Mouse (Mus musculus) embryonic fibroblast, embryonic 13.5 days (primary cell): ENCODE measurements at regions not wholly inside any gene's neighbourhood (a gene's known extent, or its start where the extent isn't known, plus 50 kb on each side); places are given as distances from the start of the nearest gene placed in this dataset.

Source experiments
- H3K27ac ChIP-seq: 2 replicates; pipeline ENCODE4 v1.5.1; 2012; ENCODE audit warnings: low read length, control low read depth, inconsistent platforms; ENCODE audit not compliant: insufficient read depth
- H3K4me1 ChIP-seq: 2 replicates; pipeline ENCODE4 v1.6.1; 2011; ENCODE audit warnings: low read length; ENCODE audit not compliant: control insufficient read depth, insufficient read depth
- H3K4me3 ChIP-seq: 2 replicates; pipeline ENCODE4 v1.5.1; 2011; ENCODE audit warnings: mild to moderate bottlenecking, control low read depth, low read length; ENCODE audit not compliant: insufficient read depth
- CTCF ChIP-seq: IDR thresholded peaks from 2 replicates; pipeline ENCODE4 v1.5.1; 2011; ENCODE audit warnings: mild to moderate bottlenecking, control low read depth, low read length, moderate library complexity, borderline replicate concordance; ENCODE audit not compliant: insufficient read depth
- POLR2A ChIP-seq: IDR thresholded peaks from 2 replicates; pipeline ENCODE4 v1.6.1; 2011; ENCODE audit warnings: low read depth, mild to moderate bottlenecking, control low read depth, low read length, moderate library complexity

GRCm38 (mm10) chr1:64220040-64220439 is 98.0 kb upstream of the Klf7 start:
- Histone ChIP-seq H3K4me1 (no peaks in the 10 kb centered on the region; the same call in 1 of the 2 replicates), H3K27ac (no peak overlapping the region), H3K4me3 (no peak overlapping the region)
- TF ChIP-seq CTCF = no peak
- no peak for TF ChIP-seq POLR2A

DNA sequence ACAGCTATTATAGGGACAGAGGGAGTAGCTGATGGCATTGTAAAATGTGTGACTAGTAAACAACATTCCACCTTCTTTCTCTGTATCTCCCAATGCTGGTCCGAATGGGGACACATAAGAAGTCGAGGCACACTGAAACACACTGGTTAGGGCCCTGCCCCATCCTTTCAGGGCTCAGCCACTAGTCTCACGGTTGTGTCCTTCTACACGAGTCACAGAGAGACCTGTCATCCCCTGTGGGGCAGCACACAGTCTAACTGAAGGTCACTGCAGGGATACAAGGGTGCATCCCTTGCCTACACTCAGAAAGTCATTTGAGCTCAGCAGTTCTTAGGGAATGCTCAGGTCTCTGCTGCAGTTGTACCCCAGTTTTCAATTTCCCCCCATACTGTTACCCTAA is 93.6 kb upstream of the Klf7 start:
- no peak overlapping the region for H3K4me3 ChIP-seq
- TF ChIP-seq CTCF (no peak), POLR2A (no peak)
- H3K4me1 ChIP-seq = no peaks in the 10 kb centered on the region
- H3K27ac ChIP-seq = no peak overlapping the region

DNA sequence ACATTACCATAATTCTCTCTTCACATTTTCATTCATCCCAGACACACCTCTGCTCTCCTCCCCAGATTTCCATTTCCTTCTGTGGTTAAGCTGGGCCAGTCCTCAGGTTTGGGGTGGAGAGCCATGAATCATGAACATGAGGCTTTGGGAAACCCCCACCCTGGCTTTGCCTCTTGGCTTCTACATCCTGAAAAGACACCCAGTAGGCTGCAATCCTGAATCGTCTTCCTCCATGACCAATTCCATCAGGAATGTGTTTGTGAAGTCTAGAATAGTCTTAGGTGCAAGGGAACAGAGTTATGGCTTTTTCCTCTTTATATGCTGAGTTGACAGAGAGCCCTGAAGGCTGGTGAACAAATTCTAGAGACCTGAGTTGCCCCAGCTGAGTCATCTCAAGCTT is 87.0 kb upstream of the Klf7 start:
- no peak for TF ChIP-seq CTCF
- no peak for TF ChIP-seq POLR2A
- peaks cover 6% of the 10 kb centered on the region for H3K4me1 ChIP-seq
- H3K4me3 ChIP-seq = no peak overlapping the region
- H3K27ac ChIP-seq = peak overlapping the region; percentile 72

- Histone ChIP-seq H3K4me3 (no peak overlapping the region), H3K27ac (no peak overlapping the region), H3K4me1 (0 out of 2 replicates have a peak, but pooled peaks cover 2% of the 10 kb centered on the region)
- TF ChIP-seq CTCF (no peak), POLR2A (no peak)
These were observed 78.4 kb upstream of the Klf7 start for GRCm38 (mm10) chr1:64200387-64201023.

GRCm38 (mm10) chr1:64198781-64199180 is 76.7 kb upstream of the Klf7 start:
- TF ChIP-seq CTCF = no peak
- TF ChIP-seq POLR2A = no peak
- no peak overlapping the region for H3K4me3 ChIP-seq
- no peak overlapping the region for H3K27ac ChIP-seq
- 0 out of 2 replicates have a peak, but pooled peaks cover 2% of the 10 kb centered on the region for H3K4me1 ChIP-seq

DNA sequence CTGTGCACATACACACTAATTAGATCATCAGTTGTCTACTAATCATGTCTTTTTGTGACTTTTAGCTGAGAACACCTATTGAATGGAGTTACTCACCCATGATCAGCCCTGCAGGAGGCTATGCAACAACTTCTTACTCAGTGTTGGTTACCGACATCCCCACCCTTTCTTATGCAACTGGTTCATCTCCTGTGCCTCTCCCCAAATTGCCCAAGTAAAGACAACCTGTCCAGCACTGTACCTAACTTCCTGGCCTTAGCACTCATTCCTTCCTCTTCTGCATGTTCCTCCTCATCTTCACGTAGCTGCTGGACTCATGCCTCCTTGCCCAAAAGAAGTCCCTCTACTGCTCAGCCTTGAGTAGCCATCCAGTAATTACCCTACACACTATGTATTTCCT is 76.2 kb upstream of the Klf7 start:
- TF ChIP-seq POLR2A (no peak), CTCF (no peak)
- no peak overlapping the region for H3K27ac ChIP-seq
- 0 out of 2 replicates have a peak, but pooled peaks cover 2% of the 10 kb centered on the region for H3K4me1 ChIP-seq
- H3K4me3 ChIP-seq = no peak overlapping the region

- TF ChIP-seq CTCF = no peak
- no peak for TF ChIP-seq POLR2A
- H3K4me1 ChIP-seq = 0 out of 2 replicates have a peak, but pooled peaks cover 2% of the 10 kb centered on the region
- no peak overlapping the region for H3K27ac ChIP-seq
- H3K4me3 ChIP-seq = no peak overlapping the region
These were observed 73.9 kb upstream of the Klf7 start for GRCm38 (mm10) chr1:64195970-64196491.

- Histone ChIP-seq H3K4me3 (no peak overlapping the region), H3K4me1 (0 out of 2 replicates have a peak, but pooled peaks cover 2% of the 10 kb centered on the region), H3K27ac (no peak overlapping the region)
- TF ChIP-seq CTCF (no peak), POLR2A (no peak)
These were observed 73.2 kb upstream of the Klf7 start for GRCm38 (mm10) chr1:64195294-64195693.

DNA sequence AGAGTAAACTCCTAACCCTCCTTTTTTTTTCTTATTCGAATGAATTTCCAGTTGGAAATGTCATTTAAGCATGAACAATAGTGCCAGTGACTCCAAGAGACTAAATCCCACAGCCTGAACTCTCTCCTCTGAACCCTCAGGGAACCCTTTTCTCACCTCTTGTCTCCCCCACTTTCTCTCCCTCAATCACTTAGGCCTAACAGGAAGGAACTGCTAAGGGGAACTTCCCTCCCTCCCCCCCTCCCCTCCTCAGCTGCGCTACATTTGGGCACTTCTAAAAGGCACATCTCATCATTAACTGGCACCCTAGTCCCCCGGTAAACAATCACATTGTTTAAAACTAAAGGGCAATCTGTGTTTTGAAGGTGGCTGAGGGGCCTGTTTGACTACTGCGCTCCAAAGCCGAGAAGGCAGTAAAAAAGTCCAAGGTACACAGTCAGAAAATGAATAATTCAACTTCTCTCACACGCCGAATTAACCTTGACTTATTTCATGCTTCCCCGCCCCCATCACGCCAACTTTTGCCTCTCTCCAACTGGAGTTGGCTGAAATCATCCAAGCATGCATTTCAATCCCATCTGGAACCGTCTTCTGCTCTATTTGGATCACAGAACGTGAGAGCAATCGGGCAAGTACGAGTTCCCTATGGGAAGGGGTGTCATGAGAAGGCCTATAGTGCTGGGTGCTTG is 71.2 kb upstream of the Klf7 start:
- H3K4me3 ChIP-seq = no peak overlapping the region
- H3K4me1 ChIP-seq = 0 out of 2 replicates have a peak, but pooled peaks cover 2% of the 10 kb centered on the region
- H3K27ac ChIP-seq = no peak overlapping the region
- TF ChIP-seq POLR2A = no peak
- TF ChIP-seq CTCF = no peak

- Histone ChIP-seq H3K4me1 (peaks cover 4% of the 10 kb centered on the region; the same call in 1 of the 2 replicates), H3K27ac (no peak overlapping the region), H3K4me3 (no peak overlapping the region)
- TF ChIP-seq CTCF (no peak), POLR2A (no peak)
These were observed 70.7 kb upstream of the Klf7 start for GRCm38 (mm10) chr1:64192736-64193135.
